Mouse (Mus musculus) MEL-GATA-1-ER (cell line): ENCODE measurements around the gene Mettl7a3.
"Not testable (repeated sequence)": the region's sequence is repeated elsewhere in the genome, so short reads cannot be mapped to it uniquely, and the experiment has no call there.

Experiments used
- DNase-seq: peaks from one replicate; pipeline ENCODE4 v3.0.0-alpha.2; 2012; ENCODE audit warnings: low read depth; ENCODE audit errors: extremely low read depth

The Mettl7a3 gene

DNA sequence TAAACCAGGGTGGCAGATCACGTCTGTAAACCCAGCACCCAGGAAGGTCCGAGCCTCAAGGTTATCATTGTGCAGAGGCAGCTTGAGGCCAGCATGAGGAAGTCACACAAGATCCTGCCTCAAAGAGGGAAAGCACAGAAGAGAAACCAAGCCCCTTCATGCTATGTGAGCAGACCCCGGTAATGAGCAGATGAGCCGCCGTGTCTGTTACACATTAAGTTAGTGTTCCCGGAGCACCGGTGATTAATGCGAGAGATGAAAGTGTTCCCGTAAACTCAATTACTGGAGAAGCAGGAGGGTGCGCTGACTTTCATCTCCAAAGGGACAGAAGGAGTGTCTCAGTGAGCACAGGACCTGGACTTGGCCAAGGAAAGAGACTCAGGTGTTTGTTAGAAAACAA lies 5.4 kb upstream of the Mettl7a3 start:
- not testable (repeated sequence) for DNase-seq

DNA sequence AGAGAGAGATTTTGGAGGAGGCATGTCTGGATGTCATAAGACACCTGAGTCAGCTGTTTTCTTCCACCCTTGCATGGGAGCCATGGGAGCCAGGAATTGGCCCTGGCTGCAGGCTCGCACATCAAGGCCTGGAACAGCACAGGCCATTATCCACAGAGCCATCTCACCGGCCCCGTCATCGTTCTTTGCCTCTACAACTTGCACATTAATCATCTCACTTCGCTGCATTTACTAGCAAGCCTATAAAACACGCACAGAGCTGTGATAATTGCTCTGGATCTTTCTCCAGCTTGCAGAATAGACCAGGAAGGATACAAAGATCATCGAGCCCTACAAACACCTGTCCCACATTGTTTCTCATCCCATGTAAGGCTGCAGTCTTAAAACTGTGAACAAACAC lies 4.0 kb upstream of the Mettl7a3 start:
- no peak for DNase-seq

DNA sequence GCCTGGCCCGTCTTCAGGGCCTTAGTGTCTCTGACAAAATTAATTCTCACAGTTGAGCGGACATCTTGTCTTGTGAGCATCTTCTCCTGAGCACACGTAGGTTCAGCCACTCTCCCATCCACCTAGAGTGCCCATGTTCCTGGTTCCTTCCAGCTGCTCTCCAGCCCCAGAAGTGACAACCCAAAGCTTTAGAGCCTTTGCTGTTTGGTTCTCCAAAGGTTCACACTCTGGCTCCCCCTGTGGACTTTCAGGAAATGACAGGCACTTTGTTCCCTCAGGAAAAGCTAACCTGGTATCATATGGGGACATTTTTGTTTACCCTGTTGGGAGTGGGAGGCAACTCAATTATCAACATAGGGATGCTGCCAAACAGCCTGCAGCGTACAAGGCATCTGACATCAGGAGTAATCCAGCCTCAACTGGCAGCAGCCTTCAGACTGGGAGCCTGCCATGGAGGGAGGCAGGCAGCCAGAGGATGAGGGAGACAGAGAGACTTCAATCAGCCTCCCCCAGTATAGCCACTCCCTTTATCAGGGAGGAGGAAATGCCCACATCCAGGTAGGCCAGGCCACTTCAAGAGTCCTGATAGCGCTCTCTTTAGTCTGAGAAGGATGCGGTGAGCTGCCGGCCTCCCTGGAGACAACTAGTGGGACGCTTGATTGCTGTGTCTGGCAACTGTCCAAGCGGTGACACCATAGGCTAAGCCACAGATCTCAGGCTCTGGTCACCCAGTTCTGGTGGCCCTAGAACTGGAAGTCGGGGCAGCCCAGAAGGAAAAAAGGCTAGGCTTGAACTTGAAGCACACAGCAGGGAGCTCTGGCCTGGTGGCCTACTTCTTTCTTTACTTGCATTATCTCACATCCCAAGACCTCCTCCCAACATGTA lies 2.4 kb upstream of the Mettl7a3 start:
- not testable (repeated sequence) for DNase-seq

DNA sequence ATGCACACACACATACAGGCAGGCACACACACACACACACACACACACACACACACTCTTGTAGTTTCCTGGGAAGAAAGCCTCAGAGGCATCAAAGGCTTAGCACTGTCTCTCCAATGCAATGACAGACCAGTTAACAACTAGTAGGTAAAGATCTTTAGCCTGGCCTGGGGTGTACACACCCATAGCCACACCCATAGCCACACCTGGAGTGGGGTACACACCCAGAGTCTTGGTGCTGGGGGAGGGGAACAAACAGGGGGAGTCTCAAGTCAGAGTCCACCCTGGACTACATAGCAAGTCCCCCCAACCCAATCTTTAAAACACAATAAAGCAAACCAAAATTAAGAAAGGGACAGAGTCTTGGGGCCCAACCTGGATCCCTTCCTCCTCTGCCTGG lies 2.6 kb downstream of the Mettl7a3 start:
- not testable (repeated sequence) for DNase-seq

DNA sequence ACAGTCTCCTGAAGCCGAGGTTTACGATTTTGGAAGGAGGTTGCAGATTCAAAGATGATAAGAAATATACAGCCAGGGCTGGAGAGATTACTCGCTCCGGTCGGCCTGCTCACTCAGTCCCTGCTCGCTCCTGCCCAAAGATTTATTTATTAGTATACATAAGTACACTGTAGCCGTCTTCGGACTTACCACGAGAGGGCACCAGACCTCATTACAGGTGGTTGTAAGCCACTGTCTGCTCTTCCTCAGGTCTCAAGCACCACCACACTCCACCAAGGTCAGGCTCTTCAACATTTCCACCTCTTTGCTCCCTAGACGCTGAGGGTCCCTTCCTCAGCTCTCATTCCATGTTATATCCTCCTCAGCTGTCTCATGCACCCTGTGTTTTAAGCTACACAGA lies 3.1 kb downstream of the Mettl7a3 start:
- peak; percentile 57 for DNase-seq

DNA sequence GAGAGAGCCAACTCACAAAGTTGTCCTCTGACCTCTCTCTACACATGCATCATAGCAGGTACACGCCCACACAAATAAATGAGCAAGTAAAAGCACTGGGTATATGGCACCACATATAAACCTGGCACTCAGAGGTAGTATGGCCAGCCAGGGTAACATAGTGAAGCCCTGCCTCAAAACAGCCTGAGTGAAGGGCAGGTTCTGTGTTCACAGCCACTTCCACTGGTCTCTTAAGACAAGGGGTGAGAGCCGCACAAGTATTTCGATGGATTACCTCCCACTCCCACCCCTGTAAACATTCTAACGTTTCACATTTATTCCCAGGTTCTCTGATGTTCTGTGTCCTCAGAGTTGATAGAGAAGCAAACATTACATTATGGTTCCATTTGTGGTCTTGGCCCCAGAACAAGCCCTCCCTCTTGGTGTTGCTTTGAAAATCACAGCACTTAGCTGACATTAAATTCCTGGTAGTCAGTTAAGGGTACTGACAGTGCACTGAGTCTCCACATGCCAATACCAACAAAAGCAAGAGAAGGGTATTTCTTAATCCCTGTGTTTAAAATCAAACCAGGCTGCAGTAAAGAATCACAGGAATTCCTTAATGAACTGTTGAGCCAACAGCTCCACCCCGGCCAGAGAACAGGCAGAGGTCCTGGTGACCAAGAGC lies 6.7 kb downstream of the Mettl7a3 start:
- not testable (repeated sequence) for DNase-seq

DNA sequence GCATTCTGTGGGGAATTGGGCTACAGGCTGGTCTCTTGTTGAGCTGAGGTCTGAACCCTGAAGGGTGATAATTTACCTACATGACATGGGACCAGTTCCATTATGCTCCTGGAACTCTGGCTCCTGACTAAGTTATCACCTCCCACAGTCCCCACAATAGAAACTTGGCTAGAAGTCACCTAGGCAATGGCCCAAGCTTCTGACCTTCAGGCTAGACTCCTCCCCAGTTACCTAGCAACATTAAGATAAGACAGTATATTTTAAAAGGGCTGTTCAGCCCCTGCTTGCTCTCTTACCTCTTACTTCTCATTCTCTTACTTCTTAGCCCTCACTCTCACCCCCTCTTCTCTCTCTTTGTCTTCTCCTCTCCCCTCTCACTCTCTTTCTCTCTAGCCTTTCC lies 10.8 kb downstream of the Mettl7a3 start:
- no peak for DNase-seq

DNA sequence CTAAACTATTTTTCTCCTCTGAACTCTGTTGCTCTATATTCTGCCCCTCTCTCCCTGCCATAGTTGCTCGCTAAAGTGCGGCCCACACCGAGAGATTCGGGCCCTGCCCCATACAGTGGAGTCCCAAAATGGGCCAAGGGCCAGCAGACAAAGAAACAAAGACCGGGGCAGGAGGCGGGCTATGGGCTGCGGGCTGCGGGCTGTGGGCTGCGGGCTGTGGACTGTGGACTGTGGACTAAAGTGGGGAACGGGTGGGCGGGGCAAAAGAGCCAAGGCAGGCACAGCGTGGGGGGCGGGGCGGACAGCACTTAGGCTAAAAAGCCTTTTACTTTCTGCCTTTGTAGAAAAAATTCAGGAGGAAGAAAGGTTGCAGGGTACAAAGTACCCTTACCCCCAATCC lies 12.0 kb downstream of the Mettl7a3 start:
- DNase-seq: no peak

DNA sequence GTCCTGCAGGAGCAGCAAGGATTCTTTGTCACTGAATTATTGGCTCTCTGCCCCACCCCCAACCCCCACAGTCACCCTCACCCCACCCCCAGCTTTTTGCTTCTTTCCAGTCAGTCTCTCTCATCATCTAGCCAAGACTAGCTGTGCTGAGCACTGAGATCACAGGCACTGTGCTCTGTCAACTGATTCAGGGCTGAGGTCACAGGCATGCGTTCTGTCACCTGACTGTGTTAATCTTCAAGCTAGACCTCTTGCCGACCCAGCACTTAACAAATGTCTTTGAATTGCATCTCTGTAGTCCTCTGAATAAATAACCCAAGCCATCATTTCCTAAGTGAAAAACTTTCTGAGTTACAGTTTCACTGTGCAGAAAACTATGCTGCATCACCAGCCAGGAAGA lies 14.8 kb downstream of the Mettl7a3 start:
- no peak for DNase-seq

DNA sequence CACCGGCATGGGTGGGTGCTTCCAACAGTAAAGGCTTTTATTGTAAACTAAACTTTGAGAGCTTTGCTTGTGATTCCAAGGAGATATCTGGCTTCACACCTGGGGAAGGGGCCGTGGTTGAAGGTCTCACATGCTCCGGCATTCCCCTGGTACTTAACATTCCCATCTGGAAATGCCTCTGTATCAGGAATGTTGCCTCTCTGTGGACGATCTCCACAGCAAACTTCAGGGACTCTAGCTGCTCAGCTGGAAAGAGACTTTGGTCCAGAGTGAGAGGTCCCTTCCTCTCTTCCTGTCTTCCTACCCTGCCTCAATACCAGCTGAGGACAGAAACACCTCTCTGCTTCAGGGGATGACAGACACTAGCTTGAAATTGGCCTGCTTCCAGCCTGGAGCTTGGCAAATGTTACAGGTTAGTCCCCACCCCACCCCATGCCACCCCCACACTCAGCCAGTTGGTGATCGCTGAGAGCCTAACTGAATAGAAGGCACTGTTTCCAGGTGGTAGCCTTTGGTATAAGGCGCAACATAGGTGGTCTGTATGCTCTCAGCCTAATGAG lies 16.9 kb downstream of the Mettl7a3 start:
- no peak for DNase-seq

DNA sequence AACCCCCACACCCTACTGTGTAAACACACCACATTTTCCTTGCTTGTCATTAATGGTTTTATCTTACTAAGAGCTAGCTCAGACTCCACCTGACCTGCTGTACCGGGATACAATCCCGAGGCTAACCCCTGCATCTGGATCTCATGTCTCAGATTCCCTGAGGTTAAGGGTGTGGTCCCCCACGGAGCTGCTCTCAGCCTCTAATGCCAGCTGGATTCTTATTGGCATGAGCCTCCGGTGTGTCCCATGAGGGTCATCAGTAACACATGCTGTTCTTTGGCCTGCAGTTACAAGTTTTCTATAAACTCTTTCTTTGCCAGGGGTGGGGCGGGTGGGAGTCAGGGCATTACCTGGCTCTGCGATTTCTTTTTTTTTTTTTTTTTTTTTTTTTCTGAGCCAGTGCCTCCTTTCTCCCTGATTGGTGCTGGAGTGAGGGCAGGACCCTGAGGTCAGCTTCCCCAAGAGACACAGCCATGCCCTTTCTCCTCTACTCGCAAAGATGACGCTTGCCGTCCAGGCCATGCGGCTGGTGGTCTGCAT lies 18.1 kb downstream of the Mettl7a3 start, which contains the start of the genes Methig1 and Mettl7a2:
Methig1 (plus strand) TSS at position 439 of the 540 bp plus-strand sequence.
Mettl7a2 (plus strand) TSS at position 490 of the 540 bp plus-strand sequence.
- DNase-seq: no peak

DNA sequence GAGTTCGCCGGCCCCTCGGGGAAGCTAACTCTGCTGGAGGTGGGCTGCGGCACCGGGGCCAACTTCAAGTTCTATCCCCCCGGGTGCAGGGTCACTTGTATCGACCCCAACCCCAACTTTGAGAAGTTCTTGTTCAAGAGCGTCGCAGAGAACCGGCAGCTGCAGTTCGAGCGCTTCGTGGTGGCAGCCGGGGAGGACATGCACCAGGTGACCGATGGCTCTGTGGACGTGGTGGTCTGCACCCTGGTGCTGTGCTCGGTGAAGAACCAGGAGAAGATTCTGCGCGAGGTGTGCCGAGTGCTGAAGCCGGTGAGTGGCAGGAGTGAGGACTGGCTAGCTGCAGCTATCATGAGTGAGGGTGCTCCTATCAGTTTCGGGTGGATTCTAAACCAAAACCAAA lies 18.7 kb downstream of the Mettl7a3 start:
- not testable (repeated sequence) for DNase-seq

DNA sequence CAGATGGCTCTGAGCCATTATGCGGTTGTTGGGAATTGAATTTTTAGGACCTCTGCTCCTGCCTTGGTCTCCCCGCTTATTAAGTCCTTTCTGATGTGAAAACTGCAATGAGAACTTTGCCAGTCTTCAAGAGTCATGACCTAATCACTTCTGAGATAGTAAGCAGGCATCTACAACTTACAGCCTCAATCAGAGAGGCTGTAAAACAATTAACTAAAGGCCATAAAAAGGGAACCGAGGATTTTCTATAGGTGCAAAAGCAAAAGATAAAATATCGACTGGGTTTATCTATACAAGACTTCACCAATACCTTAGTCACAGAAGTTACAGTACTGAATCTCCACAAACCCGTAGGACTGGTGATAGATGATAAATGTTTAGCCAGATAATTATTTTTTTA lies 21.1 kb downstream of the Mettl7a3 start:
- DNase-seq: no peak

DNA sequence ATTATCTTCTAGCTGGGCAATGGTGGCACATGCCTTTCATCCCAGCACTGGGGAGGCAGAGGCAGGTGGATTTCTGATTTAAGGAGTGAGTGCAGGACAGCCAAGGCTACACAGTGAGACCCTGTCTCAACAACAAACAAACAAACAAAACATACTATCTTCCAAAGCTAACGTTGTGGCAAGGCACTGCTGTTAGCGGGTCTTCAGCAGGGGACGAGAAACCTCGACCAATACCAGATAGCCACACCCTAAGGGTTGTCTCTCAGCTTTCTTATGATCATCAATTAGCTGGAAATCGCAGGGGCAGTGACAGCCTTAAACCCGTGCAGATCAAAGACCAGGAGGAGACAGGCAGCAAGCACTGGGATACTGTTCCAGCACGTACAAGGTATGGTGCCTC lies 29.5 kb downstream of the Mettl7a3 start, which contains the start of gene Higd1c:
Higd1c (plus strand) TSS at position 301 of the 400 bp plus-strand sequence.
- no peak for DNase-seq

DNA sequence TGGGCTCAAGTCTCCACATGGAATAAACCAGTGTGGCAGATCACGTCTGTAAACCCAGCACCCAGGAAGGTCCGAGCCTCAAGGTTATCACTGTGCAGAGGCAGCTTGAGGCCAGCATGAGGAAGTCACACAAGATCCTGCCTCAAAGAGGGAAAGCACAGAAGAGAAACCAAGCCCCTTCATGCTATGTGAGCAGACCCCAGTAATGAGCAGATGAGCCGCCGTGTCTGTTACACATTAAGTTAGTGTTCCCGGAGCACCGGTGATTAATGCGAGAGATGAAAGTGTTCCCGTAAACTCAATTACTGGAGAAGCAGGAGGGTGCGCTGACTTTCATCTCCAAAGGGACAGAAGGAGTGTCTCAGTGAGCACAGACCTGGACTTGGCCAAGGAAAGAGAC lies 31.2 kb downstream of the Mettl7a3 start:
- DNase-seq: not testable (repeated sequence)

DNA sequence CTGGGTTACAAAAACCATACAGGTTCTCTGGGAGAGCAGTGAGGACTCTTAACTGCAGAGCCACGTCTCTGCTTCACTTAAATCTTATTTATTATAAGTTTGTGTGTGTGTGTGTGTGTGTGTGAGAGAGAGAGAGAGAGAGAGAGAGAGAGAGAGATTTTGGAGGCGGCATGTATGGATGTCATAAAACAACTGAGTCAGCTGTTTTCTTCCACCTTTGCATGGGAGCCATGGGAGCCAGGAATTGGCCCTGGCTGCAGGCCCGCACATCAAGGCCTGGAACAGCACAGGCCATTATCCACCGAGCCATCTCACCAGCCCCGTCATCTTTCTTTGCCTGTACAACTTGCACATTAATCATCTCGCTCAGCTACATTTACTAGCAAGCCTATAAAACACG lies 32.4 kb downstream of the Mettl7a3 start:
- no peak for DNase-seq

DNA sequence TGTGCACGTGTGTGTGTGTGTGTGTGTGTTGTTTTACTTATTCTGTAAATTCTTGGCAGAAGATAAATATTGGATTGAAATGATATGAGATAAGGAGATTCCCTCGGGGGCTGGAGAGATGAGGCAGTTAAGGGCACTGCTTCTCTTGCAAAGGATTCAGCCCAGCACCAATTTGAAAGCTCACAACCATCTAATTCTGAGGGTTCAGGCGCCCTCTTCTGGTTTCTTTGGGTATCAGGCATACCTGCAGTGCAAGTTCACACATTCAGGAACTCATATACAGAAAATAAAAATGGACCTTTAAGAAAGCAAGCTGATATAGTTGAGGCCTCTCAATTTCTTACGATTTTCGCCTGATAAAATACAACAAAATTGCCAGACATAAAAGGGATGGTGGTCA lies 40.3 kb downstream of the Mettl7a3 start:
- peak; percentile 70 for DNase-seq

DNA sequence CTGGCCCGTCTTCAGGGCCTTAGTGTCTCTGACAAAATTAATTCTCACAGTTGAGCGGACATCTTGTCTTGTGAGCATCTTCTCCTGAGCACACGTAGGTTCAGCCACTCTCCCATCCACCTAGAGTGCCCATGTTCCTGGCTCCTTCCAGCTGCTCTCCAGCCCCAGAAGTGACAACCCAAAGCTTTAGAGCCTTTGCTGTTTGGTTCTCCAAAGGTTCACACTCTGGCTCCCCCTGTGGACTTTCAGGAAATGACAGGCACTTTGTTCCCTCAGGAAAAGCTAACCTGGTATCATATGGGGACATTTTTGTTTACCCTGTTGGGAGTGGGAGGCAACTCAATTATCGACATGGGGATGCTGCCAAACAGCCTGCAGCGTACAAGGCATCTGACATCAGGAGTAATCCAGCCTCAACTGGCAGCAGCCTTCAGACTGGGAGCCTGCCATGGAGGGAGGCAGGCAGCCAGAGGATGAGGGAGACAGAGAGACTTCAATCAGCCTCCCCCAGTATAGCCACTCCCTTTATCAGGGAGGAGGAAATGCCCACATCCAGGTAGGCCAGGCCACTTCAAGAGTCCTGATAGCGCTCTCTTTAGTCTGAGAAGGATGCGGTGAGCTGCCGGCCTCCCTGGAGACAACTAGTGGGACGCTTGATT lies 43.2 kb downstream of the Mettl7a3 start:
- DNase-seq: not testable (repeated sequence)

DNA sequence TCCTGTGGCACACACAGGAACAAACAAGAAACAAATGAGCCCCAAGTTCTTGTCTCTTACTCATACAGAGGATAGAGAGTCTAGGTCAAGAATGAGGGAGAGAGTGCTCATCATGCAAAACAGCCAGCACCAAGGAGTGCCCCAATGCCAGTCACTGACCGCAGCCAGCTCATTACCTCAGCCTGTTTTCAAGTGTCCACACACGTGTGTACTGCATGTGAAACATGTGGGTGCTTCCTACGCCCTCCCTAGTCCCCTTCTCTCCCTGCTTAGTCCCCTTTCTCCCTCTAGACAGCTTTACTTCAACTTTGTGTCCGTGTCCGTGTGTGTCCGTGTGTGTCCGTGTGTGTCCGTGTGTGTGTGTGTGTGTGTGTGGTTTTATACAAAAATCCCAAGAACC lies 44.9 kb downstream of the Mettl7a3 start:
- no peak for DNase-seq

DNA sequence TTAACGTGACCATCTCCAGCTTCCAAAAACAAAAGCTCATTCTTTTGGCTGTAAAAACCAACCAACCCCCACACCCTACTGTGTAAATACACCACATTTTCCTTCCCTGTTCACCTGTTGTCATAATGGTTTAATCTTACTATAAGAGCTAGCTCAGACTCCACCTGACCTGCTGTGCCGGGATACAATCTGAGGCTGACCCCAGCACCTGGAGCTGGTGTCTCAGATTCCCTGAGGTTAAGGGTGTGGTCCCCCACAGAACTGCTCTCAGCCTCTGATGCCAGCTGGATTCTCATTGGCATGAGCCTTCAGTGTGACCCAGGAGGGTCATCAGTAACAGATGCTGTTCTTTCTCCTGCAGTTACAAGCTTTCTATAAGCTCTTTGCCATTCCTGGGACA lies 45.4 kb downstream of the Mettl7a3 start:
- no peak for DNase-seq

DNA sequence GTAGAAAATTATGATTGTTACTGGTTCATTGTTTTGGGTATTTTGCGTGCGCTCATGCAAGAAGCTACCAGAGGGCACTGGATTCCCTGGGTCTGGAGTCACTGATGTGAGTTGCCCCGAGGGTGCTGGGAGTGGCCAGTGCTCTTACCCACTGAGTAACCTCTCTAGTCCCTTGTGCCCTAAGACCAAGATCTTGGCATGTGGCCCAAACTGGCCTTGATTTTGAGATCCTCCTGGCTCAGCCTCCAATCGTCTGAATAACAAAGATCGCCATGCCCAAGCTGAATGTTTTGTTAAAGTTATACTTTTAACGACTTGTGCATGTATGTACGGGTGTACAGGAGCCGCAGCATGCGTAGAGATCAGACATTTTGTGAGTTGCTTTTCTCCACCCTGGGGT lies 51.0 kb downstream of the Mettl7a3 start:
- no peak for DNase-seq
